Mouse (Mus musculus): ENCODE results near the gene Gigyf1.

DNA sequence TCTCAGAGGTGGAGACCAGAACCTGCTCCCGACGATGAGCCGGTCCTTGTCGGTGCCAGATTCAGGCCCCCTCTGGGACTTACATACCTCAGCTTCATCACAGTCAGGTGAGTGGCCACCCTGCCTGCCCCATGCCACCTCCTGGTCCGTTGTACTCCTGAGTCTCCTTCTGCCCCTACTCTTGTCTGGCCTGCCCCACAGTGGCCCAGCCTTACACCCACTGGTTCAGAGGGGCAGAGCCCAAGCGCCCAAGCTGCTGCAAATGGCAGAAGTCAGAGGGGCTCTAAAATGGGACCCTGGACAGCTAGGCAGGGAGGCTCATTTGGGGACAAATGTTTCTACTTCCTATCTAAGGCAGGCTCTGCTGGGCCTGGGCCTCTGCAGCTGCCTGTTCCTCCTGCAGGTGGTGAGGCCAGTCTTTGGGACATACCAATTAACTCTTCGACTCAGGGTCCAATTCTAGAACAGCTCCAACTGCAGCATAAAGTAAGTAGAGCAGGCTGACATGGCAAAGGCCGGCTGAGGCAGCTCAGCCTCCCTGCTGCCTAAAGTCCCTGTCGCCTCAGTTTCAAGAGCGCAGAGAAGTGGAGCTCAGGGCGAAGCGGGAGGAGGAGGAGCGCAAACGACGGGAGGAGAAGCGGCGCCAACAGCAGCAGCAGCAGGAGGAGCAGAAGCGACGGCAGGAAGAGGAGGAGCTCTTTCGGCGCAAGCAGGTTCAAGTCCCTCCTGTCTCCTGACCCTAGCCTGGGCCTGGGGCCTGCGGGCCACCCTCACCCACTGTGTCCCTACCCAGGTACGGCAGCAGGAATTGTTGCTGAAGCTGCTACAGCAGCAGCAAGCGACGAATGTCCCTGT is 5.3 kb downstream of the Gigyf1 start:
- TF ChIP-seq CTCF (IDR thresholded peaks at IDR 0.05; ENCODE audit: extremely low read depth, insufficient read depth, insufficient read length, insufficient replicate concordance) (no peak), POLR2A (IDR thresholded peaks at IDR 0.05; ENCODE audit: low read depth, low read length) (no peak)
